Mouse (Mus musculus) ZHBTc4 (cell line): ENCODE measurements around the gene Pitx3.
"Not testable (repeated sequence)": the region's sequence is repeated elsewhere in the genome, so short reads cannot be mapped to it uniquely, and the experiment has no call there.

Experiments used
- DNase-seq: peaks from one replicate; pipeline ENCODE4 v3.0.0-alpha.2; 2011; ENCODE audit warnings: low read depth, low spot score

Pitx3 gene

DNA sequence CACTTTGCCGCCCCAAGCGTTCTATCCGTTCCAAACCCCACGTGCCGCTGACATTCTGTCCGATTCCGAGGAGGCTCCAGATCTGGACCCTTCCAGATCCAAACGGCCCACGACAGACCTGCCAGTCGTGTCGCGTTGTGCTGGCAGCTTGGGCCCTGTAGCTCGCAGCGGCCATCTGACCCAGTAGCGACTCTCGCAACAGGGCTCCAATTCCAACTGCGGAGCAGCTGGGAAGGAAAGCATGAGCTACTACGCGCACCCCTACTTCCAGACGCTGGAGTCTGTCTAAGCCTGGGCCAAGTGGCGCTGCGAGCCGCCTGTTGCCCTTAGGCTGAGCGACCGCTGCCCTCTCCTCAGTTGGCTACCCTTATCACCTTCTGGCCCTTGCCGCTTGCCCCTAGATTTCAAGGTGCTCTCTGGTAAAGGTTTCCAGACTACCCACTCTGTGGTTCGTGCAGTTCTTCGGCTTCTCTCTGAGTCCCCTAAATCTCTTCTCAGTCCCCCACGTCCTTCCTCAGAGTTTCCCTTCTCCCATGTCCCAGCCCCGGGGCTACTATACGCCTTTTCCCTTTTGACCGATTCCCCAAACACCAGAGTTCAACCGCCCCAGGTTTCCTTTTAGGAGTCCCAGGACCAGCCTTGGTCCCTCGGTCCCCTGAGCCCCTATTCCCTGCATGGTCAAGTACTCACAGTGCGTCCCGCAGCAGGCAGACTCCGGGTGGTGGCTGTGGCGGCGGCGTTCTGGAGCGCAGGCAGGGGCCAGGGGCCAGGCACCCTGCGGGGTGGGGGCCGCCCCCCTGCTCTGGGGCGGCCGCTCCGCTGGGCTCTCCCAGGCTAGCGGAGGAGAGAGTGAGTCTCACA is at the start of gene Pitx3:
Gene Pitx3 (minus strand): TSS at position 816 of the 861 bp plus-strand sequence.
- DNase-seq = peak; percentile 36

DNA sequence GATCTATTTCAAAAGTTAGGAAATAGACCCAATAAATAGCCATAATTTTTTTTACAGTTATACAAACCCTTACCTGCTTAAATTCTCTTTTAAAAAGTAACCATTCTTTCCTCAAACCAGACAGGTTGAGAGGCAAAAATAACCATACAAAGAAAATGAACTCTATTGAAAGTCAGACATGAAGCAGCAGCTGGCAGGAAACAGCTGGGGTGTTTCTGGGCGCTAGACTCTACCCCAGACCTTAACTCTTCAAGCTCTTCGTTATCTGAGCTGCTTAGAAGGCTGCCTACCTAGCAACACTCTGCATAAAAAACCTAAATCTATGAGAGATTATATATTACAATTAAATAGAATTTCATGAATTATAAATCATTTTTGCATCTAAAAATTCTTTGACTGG is 39.1 kb upstream of the Pitx3 start:
- DNase-seq = no peak

GRCm38 (mm10) chr19:46186611-46187010 is 38.5 kb upstream of the Pitx3 start:
- DNase-seq = no peak

DNA sequence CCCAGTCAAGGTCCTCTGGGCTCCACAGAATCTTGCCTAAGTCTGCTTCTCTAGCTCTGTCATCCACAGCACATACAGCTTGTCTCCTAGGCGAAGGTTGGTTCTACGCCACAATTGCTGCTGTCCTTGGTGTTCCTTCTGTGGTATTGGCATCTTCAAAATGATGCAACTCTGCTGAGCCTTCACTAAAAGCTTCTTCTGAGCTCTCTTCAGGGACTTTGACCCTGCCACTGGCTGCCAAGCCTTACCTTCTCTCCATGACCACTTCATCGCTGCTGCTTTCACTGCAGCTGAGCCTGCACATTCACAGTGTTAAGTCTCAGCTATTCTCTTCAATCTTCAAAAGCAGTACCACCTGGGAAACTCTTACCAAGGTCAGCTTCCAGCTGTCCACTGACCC is 34.1 kb upstream of the Pitx3 start:
- DNase-seq = no peak

DNA sequence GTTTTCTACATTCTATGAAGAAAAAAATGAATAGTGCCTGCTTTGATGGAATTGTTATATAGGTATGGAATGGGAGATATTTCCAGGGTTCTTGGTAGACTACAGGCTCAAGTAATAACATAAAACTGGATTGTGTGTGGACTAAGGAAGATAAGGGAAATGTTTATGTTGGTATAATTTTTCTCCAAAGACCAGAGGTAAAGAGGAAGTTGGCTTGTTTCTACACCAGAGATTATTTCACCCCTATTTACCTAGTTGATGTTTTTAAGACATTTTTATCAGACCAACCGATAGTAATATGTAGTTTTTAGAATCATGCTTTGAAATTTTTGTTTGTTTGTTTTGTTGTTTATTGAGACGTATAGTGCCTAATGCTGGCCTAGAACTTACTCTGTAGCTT is 32.1 kb upstream of the Pitx3 start:
- no peak for DNase-seq

- DNase-seq = no peak
These were observed 28.9 kb upstream of the Pitx3 start for GRCm38 (mm10) chr19:46177046-46177445.

GRCm38 (mm10) chr19:46175173-46175572 is 27.0 kb upstream of the Pitx3 start:
- no peak for DNase-seq

DNA sequence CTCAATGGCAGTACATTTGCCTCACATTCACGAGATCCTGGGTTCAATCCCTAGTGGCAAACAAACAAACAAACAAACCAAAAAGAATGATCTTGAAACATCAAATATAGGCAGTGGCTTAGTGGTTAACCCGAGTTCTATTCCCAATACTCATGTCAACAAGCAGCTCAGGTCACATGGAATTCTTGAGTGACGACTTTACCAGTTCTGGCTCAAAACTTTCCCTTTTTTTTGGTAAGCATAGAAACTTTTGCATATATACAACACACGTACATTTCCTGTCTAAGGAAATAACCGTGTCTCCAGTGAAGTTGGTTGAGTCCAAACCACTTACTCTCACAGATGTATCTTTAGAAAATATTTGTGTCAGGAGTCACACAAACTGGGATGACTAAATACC is 24.4 kb upstream of the Pitx3 start:
- DNase-seq = no peak

GRCm38 (mm10) chr19:46169913-46170312 is 21.8 kb upstream of the Pitx3 start:
- peak; percentile 63 for DNase-seq

DNA sequence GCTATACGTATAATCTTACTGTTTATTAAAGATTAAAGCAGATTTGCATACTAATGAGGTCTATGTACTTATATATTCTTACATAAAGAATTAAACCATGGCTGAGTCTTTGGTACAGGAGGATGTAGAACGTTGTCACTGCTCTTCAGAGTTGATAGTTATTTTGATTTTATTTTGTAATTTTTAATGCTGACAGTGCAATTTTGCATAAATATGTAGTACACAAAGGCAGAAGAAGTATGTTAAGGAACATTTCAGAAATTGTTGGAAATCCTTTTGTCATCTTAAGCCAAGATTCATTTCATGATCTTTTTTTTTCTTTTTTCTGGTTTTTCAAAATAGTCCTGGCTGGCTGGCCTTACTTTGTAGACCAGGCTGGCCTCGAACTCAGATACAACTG is 21.3 kb upstream of the Pitx3 start:
- DNase-seq = no peak

DNA sequence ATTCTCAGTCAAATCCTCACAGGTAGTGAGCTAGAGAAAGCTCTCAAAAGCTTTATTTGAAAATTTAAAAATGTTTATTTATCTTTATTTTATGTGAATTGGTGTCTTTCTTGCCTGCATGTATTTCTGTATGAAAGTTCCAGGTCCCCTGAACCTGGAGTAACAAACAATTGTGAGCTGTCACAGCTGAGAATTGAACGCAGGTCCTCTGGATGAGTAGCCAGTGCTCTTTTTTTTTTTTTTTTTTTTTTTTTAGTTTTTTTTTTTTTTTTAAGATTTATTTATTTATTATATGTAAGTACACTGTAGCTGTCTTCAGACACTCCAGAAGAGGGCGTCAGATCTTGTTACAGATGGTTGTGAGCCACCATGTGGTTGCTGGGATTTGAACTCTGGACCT is 19.0 kb upstream of the Pitx3 start:
- not testable (repeated sequence) for DNase-seq

- DNase-seq = no peak
These were observed 17.8 kb upstream of the Pitx3 start for GRCm38 (mm10) chr19:46165950-46166349.

DNA sequence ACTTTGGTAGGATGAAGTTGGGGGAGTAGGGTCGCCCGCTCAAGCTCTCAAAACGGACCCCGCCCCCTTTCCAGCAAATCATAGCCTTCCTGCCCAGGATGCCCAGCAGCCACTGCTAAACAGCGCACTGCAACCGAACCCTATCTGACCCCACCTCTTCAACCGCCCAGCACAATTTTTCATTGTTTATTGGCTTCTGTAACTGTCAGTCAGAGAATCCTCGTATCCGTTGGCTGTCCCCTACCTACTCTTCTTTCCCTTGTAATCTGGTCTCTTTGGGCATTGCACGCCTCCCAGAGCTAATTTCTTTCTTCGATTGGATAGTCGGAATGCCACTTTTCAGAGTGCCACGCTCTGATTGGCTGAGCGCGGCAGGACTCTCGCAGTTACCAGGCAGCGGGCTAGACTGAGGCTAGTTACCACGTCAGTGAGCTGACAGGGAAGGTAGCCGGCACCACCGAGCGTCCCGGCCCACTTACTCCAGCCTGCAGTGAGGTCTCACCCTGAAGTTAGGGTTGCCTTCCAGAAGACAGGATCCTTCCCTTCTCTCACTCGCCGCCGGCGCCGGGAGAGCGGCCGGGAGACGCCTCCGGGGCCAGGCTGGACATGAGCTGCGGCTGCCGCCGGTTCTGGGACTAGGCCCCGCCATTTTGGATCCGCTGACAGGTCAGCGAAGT is 4.1 kb upstream of the Pitx3 start, which contains the start of gene Gbf1:
Gene Gbf1 (plus strand): TSS at position 383 of the 677 bp plus-strand sequence.
- DNase-seq = peak; percentile 98

GRCm38 (mm10) chr19:46149091-46149490 is 965 bp upstream of the Pitx3 start:
- peak; percentile 13 for DNase-seq

GRCm38 (mm10) chr19:46148372-46148760 is 240 bp upstream of the Pitx3 start:
- DNase-seq = peak; percentile 98

DNA sequence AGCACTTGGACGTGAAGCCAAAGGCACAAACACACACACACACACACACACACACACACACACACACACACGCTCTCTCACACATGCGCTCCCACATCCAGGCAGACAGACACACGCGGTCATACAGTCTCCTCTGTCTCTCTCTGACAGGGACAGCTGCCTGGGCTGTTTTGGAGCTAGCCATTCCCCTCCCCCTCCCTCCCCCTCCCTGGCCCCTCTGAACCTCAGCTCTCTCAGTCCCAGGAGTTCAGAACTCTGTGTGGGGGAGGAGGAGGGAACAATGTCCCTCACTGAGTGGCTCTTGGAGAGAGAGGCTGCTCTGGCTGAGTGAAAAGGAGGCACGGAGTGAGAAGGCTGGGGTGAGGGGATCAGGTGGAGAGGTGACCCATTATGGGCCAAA is 7.0 kb downstream of the Pitx3 start:
- DNase-seq = no peak

- no peak for DNase-seq
These were observed 7.8 kb downstream of the Pitx3 start for GRCm38 (mm10) chr19:46140324-46140723.

DNA sequence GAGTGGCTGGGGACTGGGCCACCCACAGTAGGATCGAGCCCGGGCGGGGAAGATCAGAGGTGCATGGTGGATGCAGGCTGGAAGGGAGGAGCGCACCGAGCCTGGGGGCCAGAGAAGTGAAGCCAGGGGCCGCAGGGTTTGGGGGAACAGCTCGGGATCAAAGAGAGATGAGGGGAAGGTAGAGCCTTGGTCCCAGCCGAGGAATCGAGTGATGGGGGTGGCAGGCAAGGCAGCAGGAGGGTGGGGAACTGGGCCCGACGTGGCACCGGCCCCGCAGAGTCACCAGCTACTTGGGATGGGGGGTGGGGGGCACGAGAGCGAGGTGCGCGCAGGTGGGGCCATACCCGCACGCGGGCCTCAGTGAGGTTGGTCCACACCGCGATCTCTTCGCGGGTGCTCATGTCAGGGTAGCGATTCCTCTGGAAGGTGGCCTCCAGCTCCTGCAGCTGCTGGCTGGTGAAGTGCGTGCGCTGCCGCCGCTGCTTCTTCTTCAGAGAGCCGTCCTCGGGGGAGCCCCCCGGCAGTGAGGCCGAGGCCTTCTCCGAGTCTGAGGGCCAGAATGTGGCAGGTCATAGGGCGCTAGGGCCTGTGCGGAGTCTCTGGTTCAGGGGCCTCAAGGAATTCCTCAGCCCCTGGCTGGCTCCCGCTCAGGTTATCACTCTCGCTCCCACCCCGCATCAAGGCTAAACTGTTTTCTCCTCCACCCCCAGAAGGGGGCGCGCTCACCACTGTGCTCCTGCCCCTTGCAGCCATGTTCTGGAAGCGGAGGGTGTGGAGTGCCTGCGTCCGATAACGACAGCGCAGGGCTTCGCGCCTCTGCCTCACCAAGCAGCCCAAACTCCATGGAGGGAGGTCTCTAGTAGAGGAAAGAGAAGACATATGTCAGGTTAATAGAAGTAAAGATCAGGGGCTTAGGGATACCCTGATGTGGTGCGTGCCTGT is 11.2 kb downstream of the Pitx3 start:
- peak; percentile 92 for DNase-seq

GRCm38 (mm10) chr19:46135789-46136638 is 12.1 kb downstream of the Pitx3 start:
- DNase-seq = peak; percentile 78

- peak; percentile 91 for DNase-seq
These were observed 12.8 kb downstream of the Pitx3 start for GRCm38 (mm10) chr19:46135297-46135696.

- no peak for DNase-seq
These were observed 15.5 kb downstream of the Pitx3 start for GRCm38 (mm10) chr19:46132577-46132976.
